Mouse (Mus musculus): ENCODE results near the gene Vsnl1. TPM values are rescaled to one million over a fixed set of nuclear protein-coding genes. Genes with fewer than 3 reads are reported as not detected.

The Vsnl1 gene
- 0.06 TPM in 1 of 2 replicates, not detected in the other for polyA plus RNA-seq (2012; rRNA removed)

DNA sequence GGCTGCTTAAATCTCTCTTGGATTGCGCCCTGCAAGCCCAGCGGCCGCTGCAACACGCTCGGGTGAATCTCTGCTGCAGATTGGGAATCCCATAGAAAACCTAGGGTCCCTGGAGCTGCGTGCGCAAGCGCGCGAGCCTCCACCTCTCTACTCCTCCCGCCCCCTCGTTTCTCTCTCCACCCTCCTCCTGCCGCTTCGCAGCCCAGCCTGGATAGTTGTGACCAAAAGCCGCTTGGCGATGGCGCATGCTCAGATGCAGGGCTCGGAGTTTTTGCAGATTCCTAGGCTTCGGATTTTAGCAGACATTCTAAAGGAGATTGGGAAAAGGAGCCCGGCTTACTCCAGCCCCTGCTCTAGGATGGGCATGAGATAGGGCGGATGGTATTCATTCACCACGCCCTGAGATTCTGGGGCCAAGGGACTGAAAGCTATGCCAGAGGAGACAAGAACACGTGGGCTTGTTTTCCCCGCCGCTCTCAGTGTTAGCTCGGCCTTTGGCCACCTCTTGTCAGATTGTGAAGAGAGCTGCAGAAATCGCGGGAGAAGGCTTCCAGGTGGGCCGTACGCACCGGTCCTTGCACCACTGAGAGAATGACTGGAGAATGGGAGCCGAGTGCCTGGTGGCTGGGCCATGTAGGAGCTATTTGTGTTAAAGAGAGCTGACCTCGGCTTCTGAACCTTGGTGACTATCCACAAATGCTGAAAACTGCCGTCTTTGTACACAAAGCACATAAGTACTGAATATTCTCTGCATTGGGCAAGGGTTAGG is at the start of gene Vsnl1:
TSS of gene Vsnl1 (minus strand) at position 117 of the 769 bp plus-strand sequence.

DNA sequence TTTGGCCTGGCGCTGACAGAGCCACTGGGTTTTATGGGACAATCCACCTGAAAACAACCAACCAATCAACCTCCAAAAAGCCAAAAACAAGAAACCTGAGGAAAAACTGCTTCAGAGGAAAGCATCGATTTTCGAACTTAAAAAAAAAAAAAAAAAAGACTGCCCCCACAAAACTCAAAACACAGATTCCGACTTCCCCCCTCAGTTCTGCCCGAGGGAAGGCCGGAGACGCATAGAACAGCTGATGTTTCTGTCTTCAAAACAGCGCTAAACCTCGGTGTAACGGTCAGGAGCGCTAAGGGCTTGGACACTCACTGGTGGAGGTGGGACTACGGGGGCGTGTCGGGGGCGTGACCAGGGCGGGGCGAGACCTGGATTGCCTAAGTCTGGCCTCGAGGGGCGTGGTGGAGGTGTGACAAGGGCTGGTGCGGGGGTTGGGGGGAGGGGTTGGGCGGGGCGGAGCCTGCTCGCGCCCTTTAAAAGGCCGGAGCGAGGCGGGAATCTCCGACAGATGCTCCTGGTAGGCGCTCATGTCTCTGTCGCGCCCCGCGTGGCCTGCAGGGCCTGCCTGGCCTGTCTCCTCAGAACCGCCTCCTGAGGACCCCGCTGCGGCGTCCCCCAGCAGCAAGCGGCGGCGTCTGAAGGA is 19.3 kb upstream of the Vsnl1 start, which contains the start of gene Rad51ap2:
TSS of gene Rad51ap2 (plus strand) at position 531 of the 646 bp plus-strand sequence.

Other genes with a start within 250 kb of the Vsnl1 start
- not detected in 2 replicates for gene Msgn1, start 227.6 kb downstream of the Vsnl1 start, polyA plus RNA-seq (2012; rRNA removed)
- 0.10 and 0.29 TPM in 2 replicates for gene Gen1, start 170.8 kb downstream of the Vsnl1 start, polyA plus RNA-seq (2012; rRNA removed)
- 2.7 and 3.6 TPM in 2 replicates for gene Smc6, start 170.7 kb downstream of the Vsnl1 start, polyA plus RNA-seq (2012; rRNA removed)
- gene Rad51ap2, start 19.5 kb upstream of the Vsnl1 start, polyA plus RNA-seq (2012; rRNA removed): not detected in 2 replicates